Mouse (Mus musculus): Measurements from ENCODE around the gene Hs1bp3. TPM values are rescaled to one million over a fixed set of nuclear protein-coding genes. Genes with fewer than 3 reads are reported as not detected.

Gene Hs1bp3
- polyA plus RNA-seq, 2 experiments: 2.3 to 2.4 TPM

- Histone ChIP-seq H3K4me1 (replicated peaks; ENCODE audit: control insufficient read depth in 2 of 2, insufficient read depth in 2 of 2, low read length in 1 of 2) (peaks cover 2 to 5% of the 10 kb centered on the region in 2 experiments; a peak in 2 of 4 replicates), H3K27me3 (ENCODE audit: control insufficient read depth, insufficient read depth, low read length) (no peaks in the 10 kb centered on the region), H3K9ac (replicated peaks) (no peak overlapping the region), H3K27ac (no peak overlapping the region), H3K9me3 (ENCODE audit: control insufficient read depth, low read length) (no peaks in the 10 kb centered on the region), H3K4me2 (ENCODE audit: low read depth) (no peak overlapping the region), H3K36me3 (replicated peaks; ENCODE audit: control insufficient read depth, insufficient read depth, low read depth) (no peaks in the 10 kb centered on the region; the same call in none of the 2 replicates), H3K4me3 (ENCODE audit: insufficient read depth in 1 of 2, low read depth in 2 of 2, low read length in 2 of 2) (no peak overlapping the region)
- ATAC-seq (ENCODE audit: insufficient read depth) (no peak), DNase-seq (ENCODE audit: low read depth in 3 of 3, low spot score in 3 of 3) (no peak)
- TF ChIP-seq CTCF (IDR thresholded peaks at IDR 0.05; ENCODE audit: low read depth): no peak
- 77% methylated on average over 4 of the region's 4 CpGs for WGBS (ENCODE audit: insufficient replicate concordance)
These were observed 37.8 kb upstream of the Hs1bp3 start for GRCm38 (mm10) chr12:8275424-8275823.

GRCm38 (mm10) chr12:8281225-8282017 is 31.8 kb upstream of the Hs1bp3 start:
- H3K9ac ChIP-seq (replicated peaks): no peak overlapping the region
- no peak for TF ChIP-seq CTCF (IDR thresholded peaks at IDR 0.05; ENCODE audit: low read depth)
- no peak for TF ChIP-seq EP300 (IDR thresholded peaks at IDR 0.05; ENCODE audit: low read depth)
- no peak for ATAC-seq (ENCODE audit: insufficient read depth)
- DNase-seq (ENCODE audit: low read depth in 3 of 3, low spot score in 3 of 3): no peak
- H3K4me1 ChIP-seq (replicated peaks; ENCODE audit: control insufficient read depth in 2 of 2, insufficient read depth in 2 of 2, low read length in 1 of 2): no peaks in the 10 kb centered on the region
- 75% methylated on average over 15 of the region's 15 CpGs for WGBS (ENCODE audit: insufficient replicate concordance)
- no peak overlapping the region for H3K4me3 ChIP-seq (ENCODE audit: insufficient read depth in 1 of 2, low read depth in 2 of 2, low read length in 2 of 2)
- H3K4me2 ChIP-seq (ENCODE audit: low read depth): no peak overlapping the region
- no peaks in the 10 kb centered on the region for H3K27me3 ChIP-seq (ENCODE audit: control insufficient read depth, insufficient read depth, low read length)
- no peaks in the 10 kb centered on the region for H3K9me3 ChIP-seq (ENCODE audit: control insufficient read depth, low read length)
- H3K36me3 ChIP-seq (replicated peaks; ENCODE audit: control insufficient read depth, insufficient read depth, low read depth): no peaks in the 10 kb centered on the region; the same call in none of the 2 replicates
- no peak overlapping the region for H3K27ac ChIP-seq

- no peak overlapping the region for H3K9ac ChIP-seq (replicated peaks)
- ATAC-seq (ENCODE audit: insufficient read depth) (no peak), DNase-seq (ENCODE audit: low read depth in 3 of 3, low spot score in 3 of 3) (no peak)
- WGBS (ENCODE audit: insufficient replicate concordance): 47% methylated on average over 3 of the region's 3 CpGs
- no peaks in the 10 kb centered on the region for H3K27me3 ChIP-seq (ENCODE audit: control insufficient read depth, insufficient read depth, low read length)
- H3K27ac ChIP-seq: no peak overlapping the region
- no peaks in the 10 kb centered on the region for H3K9me3 ChIP-seq (ENCODE audit: control insufficient read depth, low read length)
- H3K36me3 ChIP-seq (replicated peaks; ENCODE audit: control insufficient read depth, insufficient read depth, low read depth): no peaks in the 10 kb centered on the region
- TF ChIP-seq CTCF (IDR thresholded peaks at IDR 0.05; ENCODE audit: low read depth): peak; percentile 23; the same call in 1 of the 2 replicates
- TF ChIP-seq EP300 (IDR thresholded peaks at IDR 0.05; ENCODE audit: low read depth): no peak
- no peak overlapping the region for H3K4me2 ChIP-seq (ENCODE audit: low read depth)
- H3K4me3 ChIP-seq (ENCODE audit: insufficient read depth in 1 of 2, low read depth in 2 of 2, low read length in 2 of 2): no peak overlapping the region
- no peaks in the 10 kb centered on the region for H3K4me1 ChIP-seq (replicated peaks; ENCODE audit: control insufficient read depth in 2 of 2, insufficient read depth in 2 of 2, low read length in 1 of 2)
These were observed 25.3 kb upstream of the Hs1bp3 start for GRCm38 (mm10) chr12:8287970-8288369.

- Histone ChIP-seq H3K27me3 (ENCODE audit: control insufficient read depth, insufficient read depth, low read length) (no peaks in the 10 kb centered on the region), H3K27ac (no peak overlapping the region), H3K4me1 (replicated peaks; ENCODE audit: control insufficient read depth in 2 of 2, insufficient read depth in 2 of 2, low read length in 1 of 2) (no peaks in the 10 kb centered on the region), H3K4me3 (ENCODE audit: insufficient read depth in 1 of 2, low read depth in 2 of 2, low read length in 2 of 2) (no peak overlapping the region), H3K36me3 (replicated peaks; ENCODE audit: control insufficient read depth, insufficient read depth, low read depth) (no peaks in the 10 kb centered on the region), H3K4me2 (ENCODE audit: low read depth) (no peak overlapping the region), H3K9me3 (ENCODE audit: control insufficient read depth, low read length) (no peaks in the 10 kb centered on the region), H3K9ac (replicated peaks) (no peak overlapping the region)
- WGBS (ENCODE audit: insufficient replicate concordance): 80% methylated on average over 6 of the region's 6 CpGs
- DNase-seq (ENCODE audit: low read depth in 3 of 3, low spot score in 3 of 3) (no peak), ATAC-seq (ENCODE audit: insufficient read depth) (no peak)
- TF ChIP-seq CTCF (IDR thresholded peaks at IDR 0.05; ENCODE audit: low read depth) (no peak), EP300 (IDR thresholded peaks at IDR 0.05; ENCODE audit: low read depth) (no peak)
These were observed 24.1 kb upstream of the Hs1bp3 start for GRCm38 (mm10) chr12:8289099-8289498.

- no peak for TF ChIP-seq CTCF (IDR thresholded peaks at IDR 0.05; ENCODE audit: low read depth)
- TF ChIP-seq EP300 (IDR thresholded peaks at IDR 0.05; ENCODE audit: low read depth): no peak
- DNase-seq (ENCODE audit: low read depth in 3 of 3, low spot score in 3 of 3) (no peak), ATAC-seq (ENCODE audit: insufficient read depth) (no peak)
- Histone ChIP-seq H3K9me3 (ENCODE audit: control insufficient read depth, low read length) (no peaks in the 10 kb centered on the region), H3K4me3 (ENCODE audit: insufficient read depth in 1 of 2, low read depth in 2 of 2, low read length in 2 of 2) (no peak overlapping the region), H3K4me2 (ENCODE audit: low read depth) (no peak overlapping the region), H3K36me3 (replicated peaks; ENCODE audit: control insufficient read depth, insufficient read depth, low read depth) (no peaks in the 10 kb centered on the region), H3K27ac (no peak overlapping the region), H3K27me3 (ENCODE audit: control insufficient read depth, insufficient read depth, low read length) (no peaks in the 10 kb centered on the region), H3K4me1 (replicated peaks; ENCODE audit: control insufficient read depth in 2 of 2, insufficient read depth in 2 of 2, low read length in 1 of 2) (no peaks in the 10 kb centered on the region), H3K9ac (replicated peaks) (no peak overlapping the region)
- WGBS (ENCODE audit: insufficient replicate concordance): 76% methylated on average over 8 of the region's 8 CpGs
These were observed 23.7 kb upstream of the Hs1bp3 start for GRCm38 (mm10) chr12:8289499-8289898.

Data from liver, embryonic 14.5 days (tissue).